Mouse (Mus musculus) testis, adult 2 months (tissue): Measurements from ENCODE around the gene 4931409K22Rik. TPM values are rescaled to one million over a fixed set of nuclear protein-coding genes. Genes with fewer than 3 reads are reported as not detected.

ENCODE experiments used
- H3K27ac ChIP-seq: fragments of 200-500 bp; 2 replicates; pipeline ENCODE4 v1.5.1; 2012; ENCODE audit warnings: low read depth, low read length; ENCODE audit not compliant: control insufficient read depth, insufficient read depth
- H3K27me3 ChIP-seq: fragments of 200-500 bp; 2 replicates; pipeline ENCODE4 v1.6.1; 2012; ENCODE audit warnings: mild to moderate bottlenecking, low read length, moderate library complexity; ENCODE audit not compliant: control insufficient read depth, insufficient read depth
- H3K36me3 ChIP-seq: fragments of 200-500 bp; 2 replicates; pipeline ENCODE4 v1.6.1; 2012; ENCODE audit warnings: mild to moderate bottlenecking, low read length; ENCODE audit not compliant: control insufficient read depth, insufficient read depth
- H3K4me1 ChIP-seq: fragments of 200-500 bp; 2 replicates; pipeline ENCODE4 v1.6.1; 2012; ENCODE audit warnings: low read length; ENCODE audit not compliant: control insufficient read depth, insufficient read depth
- H3K4me3 ChIP-seq: fragments of 200-500 bp; 2 replicates; pipeline ENCODE4 v1.5.1; 2012; ENCODE audit warnings: low read depth, mild to moderate bottlenecking, low read length, moderate library complexity, mixed read lengths; ENCODE audit not compliant: control insufficient read depth
- CTCF ChIP-seq: fragments of 200-500 bp; IDR thresholded peaks from 2 replicates; pipeline ENCODE4 v1.5.1; 2012; ENCODE audit warnings: low read depth, mild to moderate bottlenecking, inconsistent platforms, low read length, moderate library complexity; ENCODE audit not compliant: control insufficient read depth, insufficient read depth, insufficient replicate concordance
- POLR2A ChIP-seq: fragments of 200-500 bp; IDR thresholded peaks from 2 replicates; pipeline ENCODE4 v1.6.1; 2012; ENCODE audit warnings: low read depth, mild to moderate bottlenecking, inconsistent platforms, low read length, moderate library complexity; ENCODE audit not compliant: control insufficient read depth
- polyA plus RNA-seq: library from polyadenylated mRNA; depleted of rRNA; stranded (reverse); fragments of >200 nt; gene quantifications from 2 replicates; pipeline ENCODE4 v1.2.3, GENCODE M21; 2012

Gene 4931409K22Rik
- polyA plus RNA-seq, 1 experiment: 108 TPM

- TF ChIP-seq POLR2A (peak; percentile 20; the same call in 1 of the 2 replicates), CTCF (no peak)
- peaks cover 31% of the 10 kb centered on the region for H3K4me1 ChIP-seq
- H3K4me3 ChIP-seq: peak overlapping the region; percentile 81
- no peaks in the 10 kb centered on the region for H3K27me3 ChIP-seq
- H3K27ac ChIP-seq: peak overlapping the region; percentile 37
- no peaks in the 10 kb centered on the region for H3K36me3 ChIP-seq
Observed at GRCm38 (mm10) chr5:24602751-24603343, 46.2 kb upstream of the 4931409K22Rik start.

- no peaks in the 10 kb centered on the region for H3K36me3 ChIP-seq
- no peaks in the 10 kb centered on the region for H3K27me3 ChIP-seq
- peaks cover 33% of the 10 kb centered on the region for H3K4me1 ChIP-seq
- H3K27ac ChIP-seq: peak overlapping the region; percentile 37
- peak overlapping the region; percentile 81 for H3K4me3 ChIP-seq
- TF ChIP-seq POLR2A (no peak), CTCF (no peak)
Observed at GRCm38 (mm10) chr5:24601911-24602750, 45.5 kb upstream of the 4931409K22Rik start.

GRCm38 (mm10) chr5:24601071-24601835, 44.6 kb upstream of the 4931409K22Rik start:
- no peaks in the 10 kb centered on the region for H3K36me3 ChIP-seq
- no peak overlapping the region; the same call in none of the 2 replicates for H3K27ac ChIP-seq
- no peaks in the 10 kb centered on the region for H3K27me3 ChIP-seq
- peak overlapping the region; percentile 81 for H3K4me3 ChIP-seq
- no peak for TF ChIP-seq CTCF
- TF ChIP-seq POLR2A: no peak
- peaks cover 34% of the 10 kb centered on the region for H3K4me1 ChIP-seq

GRCm38 (mm10) chr5:24600236-24600635, 43.6 kb upstream of the 4931409K22Rik start:
- Histone ChIP-seq H3K27ac (no peak overlapping the region), H3K27me3 (no peaks in the 10 kb centered on the region), H3K4me3 (no peak overlapping the region), H3K36me3 (no peaks in the 10 kb centered on the region; the same call in 1 of the 2 replicates), H3K4me1 (peaks cover 31% of the 10 kb centered on the region)
- no peak for TF ChIP-seq CTCF
- no peak for TF ChIP-seq POLR2A

GRCm38 (mm10) chr5:24599137-24599536, 42.5 kb upstream of the 4931409K22Rik start:
- no peaks in the 10 kb centered on the region; the same call in 1 of the 2 replicates for H3K36me3 ChIP-seq
- H3K4me1 ChIP-seq: peaks cover 28% of the 10 kb centered on the region
- TF ChIP-seq POLR2A (no peak), CTCF (no peak)
- no peaks in the 10 kb centered on the region for H3K27me3 ChIP-seq
- H3K27ac ChIP-seq: no peak overlapping the region
- no peak overlapping the region; the same call in 1 of the 2 replicates for H3K4me3 ChIP-seq

GRCm38 (mm10) chr5:24598570-24599006, 42.0 kb upstream of the 4931409K22Rik start:
- Histone ChIP-seq H3K36me3 (no peaks in the 10 kb centered on the region; the same call in 1 of the 2 replicates), H3K27me3 (no peaks in the 10 kb centered on the region), H3K4me3 (peak overlapping the region; percentile 24), H3K4me1 (peaks cover 25% of the 10 kb centered on the region), H3K27ac (no peak overlapping the region)
- TF ChIP-seq CTCF (no peak), POLR2A (no peak)

DNA sequence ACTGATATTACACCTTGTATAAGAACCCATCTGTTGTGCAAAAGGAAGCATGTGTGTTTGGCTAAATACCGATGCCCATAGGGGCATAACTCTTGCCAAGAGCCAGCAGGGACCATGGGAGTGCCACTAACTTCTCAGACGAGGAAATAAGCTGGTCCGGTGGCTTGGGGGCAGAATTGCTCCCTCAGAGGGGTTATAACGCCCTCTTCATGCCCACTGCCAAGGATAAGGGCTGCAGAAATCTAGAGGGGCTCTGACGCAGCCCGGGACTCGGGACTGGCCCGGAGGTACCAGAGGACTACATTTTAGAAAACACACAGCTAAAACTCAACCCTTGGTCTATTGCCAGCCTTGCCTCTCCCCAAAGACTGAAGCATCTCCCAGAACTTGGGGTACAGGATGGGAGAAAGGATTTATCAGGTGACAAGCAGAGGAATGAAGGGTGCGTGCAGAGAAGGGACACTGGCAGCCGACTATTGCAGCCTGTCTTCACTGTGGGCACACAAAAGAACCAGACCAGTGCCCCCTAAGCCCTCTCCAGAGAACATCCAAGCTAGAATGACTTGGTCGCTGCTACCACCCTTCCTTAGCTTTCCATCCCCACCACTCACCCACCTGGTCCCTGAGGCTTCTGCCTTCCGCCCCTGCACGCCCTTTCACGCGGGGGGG, 41.4 kb upstream of the 4931409K22Rik start:
- Histone ChIP-seq H3K36me3 (no peaks in the 10 kb centered on the region; the same call in 1 of the 2 replicates), H3K4me3 (peak overlapping the region; percentile 7), H3K4me1 (peaks cover 22% of the 10 kb centered on the region), H3K27ac (no peak overlapping the region), H3K27me3 (no peaks in the 10 kb centered on the region)
- TF ChIP-seq CTCF: no peak
- TF ChIP-seq POLR2A: no peak
